Mouse (Mus musculus): ENCODE measurements around the gene Ift80.

DNA sequence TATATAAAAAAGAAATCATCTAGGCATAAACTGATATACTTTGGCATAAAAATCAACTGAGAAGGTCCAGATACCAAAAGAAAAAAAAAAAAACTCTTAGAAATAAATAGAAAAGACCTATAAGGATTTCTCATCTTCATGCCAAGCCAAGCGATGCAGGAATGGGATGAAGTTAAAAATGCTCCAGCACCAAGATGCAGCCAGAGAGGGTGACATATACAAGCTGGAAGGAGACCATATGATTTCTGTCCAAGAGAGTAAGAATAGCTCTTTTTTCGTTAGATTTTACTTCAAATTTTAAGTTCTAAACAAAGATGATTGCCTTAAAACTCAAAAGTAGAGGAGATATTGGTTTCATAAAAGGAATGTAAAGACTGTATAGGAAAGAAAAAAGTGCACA lies 64.1 kb downstream of the Ift80 start:
- TF ChIP-seq GATA1 (IDR thresholded peaks at IDR 0.05; ENCODE audit: low read length) (no peak), TAL1 (IDR thresholded peaks at IDR 0.05; ENCODE audit: low read length) (no peak)

All from erythroblast, embryonic 14.5 days (primary cell).